Mouse (Mus musculus) thymus, postnatal 25 days (tissue): ENCODE results near the gene Hgf.

ENCODE experiments used
- DNase-seq: peaks from one replicate; pipeline ENCODE4 v3.0.0; 2022

The Hgf gene

GRCm38 (mm10) chr5:16553304-16554047 is at the start of gene Hgf:
Hgf (plus strand) TSS chr5:16553495.
- no peak for DNase-seq

GRCm38 (mm10) chr5:16506702-16507350 is 46.5 kb upstream of the Hgf start:
- DNase-seq: no peak

DNA sequence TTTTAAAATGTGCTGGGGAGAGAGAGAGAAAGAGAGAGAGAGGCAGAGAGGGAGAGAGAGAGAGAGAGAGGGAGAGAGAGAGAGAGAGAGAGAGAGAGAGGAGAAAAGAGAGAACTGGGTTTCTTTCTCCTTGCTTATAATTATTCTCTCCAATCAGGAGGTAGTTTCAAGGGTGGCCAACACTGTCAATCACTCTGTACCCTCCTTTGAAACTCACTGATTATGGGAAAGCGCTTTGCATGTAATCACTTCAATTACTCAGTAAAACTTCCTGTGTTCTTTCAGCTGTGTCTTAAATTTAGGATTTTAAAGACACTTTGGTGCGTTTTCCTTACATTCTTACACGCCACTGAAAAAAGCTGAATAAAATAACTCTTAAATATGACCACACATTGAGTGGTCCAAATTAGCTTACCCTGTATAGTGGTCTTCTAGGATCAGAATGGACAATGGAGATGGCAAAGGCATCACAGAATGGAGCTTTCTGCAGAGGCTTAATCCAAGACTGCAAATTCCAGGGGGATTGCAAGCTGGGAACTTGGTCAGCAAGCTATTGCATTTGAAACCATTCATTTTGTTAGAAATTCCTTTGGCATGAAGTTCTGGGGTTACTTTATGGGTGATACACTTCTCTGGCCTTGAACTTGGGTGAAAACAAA is 21.5 kb upstream of the Hgf start:
- no peak for DNase-seq

DNA sequence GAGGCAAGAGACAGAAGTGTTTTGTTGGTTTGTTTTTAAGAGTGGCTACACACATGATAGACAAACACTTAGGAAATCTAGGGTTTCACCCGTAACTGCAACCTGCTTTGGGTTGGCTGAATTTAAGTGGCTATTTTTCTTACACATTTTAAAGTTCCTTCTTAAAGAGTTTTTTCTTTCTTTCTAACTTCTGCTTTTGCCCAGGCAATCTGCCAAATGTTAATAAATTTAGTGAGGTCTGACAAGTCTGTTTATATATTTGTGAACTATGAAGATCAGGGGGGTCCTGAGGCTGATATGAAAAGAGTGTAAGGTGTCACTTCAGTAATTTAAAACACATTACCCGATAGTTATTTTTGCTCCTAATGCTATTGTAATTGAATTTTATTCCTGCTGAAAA is 15.2 kb upstream of the Hgf start:
- DNase-seq: no peak

DNA sequence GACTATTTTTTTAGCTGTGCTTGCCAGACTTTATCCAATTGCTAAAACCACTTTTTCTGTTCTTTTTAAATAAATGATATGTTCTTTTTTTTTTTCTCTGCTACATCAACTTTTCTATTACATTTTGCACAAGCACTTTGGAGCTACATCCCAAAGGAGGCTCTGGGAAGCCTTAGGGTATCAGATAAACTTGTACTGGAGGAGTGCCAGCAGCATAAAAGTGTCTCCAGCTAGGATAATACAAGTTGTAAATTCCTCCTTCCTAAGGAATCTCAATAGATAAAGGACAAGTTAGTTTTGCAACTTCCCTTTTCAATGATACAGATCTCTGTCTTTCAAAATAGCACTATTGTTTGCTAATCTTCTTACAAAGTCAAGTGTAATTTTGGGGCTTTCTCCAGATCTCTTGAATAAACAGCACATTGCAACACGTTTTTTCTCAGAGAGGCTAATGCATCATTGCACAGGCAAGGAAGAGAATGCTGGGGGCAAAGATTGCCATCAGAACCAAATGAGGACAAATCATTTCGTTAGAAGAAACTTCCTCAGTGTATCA is 11.7 kb upstream of the Hgf start:
- DNase-seq: no peak

GRCm38 (mm10) chr5:16547490-16547889 is 5.8 kb upstream of the Hgf start:
- no peak for DNase-seq

DNA sequence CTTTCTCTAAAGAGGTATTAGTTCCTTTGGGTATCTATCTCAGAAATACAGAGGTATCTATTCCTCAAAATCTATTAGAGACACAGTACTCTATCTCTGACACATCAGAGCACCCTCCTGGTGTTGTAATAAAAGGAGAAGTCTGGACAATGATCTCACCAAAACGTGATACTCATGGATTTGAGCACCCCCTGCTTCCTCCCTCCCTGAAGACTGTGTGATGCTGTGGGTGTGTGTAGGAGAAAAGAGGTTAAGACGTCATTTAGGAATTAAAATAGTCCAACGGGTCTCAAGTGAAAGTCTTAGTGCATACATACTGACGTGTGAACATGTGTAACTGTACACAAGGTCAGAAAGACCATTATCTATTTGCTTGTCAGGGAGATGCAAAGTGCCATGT is 648 bp upstream of the Hgf start:
- DNase-seq: no peak

- DNase-seq: no peak
Measured at GRCm38 (mm10) chr5:16560247-16560646, 7.0 kb downstream of the Hgf start.

- no peak for DNase-seq
Measured at GRCm38 (mm10) chr5:16568997-16569396, 15.7 kb downstream of the Hgf start.

DNA sequence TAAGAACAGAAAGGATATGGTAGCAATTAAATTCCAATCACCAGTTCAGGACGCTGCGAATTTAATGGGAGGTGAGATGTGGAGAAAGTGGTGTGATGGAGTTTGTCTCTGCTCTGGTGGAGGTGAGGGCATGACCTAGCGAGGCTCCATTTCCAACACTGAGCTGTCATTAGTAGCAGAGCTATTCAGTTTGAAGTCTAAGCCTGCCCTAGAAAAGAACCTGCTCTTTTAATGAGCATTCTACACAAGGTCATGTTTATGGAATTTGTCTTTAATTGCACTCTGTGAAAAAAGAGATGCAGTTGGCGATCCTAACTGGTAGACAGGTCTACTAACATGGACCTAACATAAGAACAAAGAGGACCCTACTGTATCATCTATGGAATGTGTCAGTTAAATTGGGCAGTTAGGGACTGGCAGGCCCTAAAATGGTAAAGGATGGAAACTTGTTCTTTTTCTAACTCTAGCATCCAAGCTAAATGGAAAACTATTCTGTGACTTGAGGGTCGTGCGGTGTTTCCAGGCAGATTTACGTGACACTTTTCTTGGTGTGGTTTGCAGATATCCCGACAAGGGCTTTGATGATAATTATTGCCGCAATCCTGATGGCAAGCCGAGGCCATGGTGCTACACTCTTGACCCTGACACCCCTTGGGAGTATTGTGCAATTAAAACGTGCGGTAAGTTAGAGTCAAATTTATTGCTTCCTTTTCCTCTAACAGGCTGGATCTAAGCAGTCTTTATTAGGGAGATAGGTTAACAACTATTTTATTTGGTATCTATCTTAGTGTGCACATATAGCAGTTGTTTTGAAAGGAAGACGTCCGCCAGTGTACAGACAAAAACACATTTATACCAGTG is 24.8 kb downstream of the Hgf start:
- DNase-seq: no peak

DNA sequence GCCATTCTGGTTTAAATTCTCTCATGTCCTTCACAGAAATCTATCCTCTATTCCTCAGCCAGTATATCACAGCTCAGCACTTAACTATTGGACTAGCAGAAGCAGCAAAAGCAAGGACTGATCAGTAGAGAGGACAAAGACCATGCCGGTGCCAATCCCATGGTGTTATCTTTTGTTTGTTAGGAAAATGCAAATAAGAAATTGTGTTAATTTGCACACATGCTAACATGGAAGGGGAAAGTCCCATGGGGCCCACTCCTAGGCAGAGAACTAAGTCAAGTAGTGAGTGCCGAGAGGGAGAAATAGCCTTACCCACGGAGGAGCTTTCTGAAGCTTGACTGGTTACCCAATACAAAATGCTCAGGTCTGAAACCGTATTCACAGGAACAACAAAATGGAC is 42.4 kb downstream of the Hgf start:
- DNase-seq: no peak

GRCm38 (mm10) chr5:16597996-16598395 is 44.7 kb downstream of the Hgf start:
- DNase-seq: no peak

DNA sequence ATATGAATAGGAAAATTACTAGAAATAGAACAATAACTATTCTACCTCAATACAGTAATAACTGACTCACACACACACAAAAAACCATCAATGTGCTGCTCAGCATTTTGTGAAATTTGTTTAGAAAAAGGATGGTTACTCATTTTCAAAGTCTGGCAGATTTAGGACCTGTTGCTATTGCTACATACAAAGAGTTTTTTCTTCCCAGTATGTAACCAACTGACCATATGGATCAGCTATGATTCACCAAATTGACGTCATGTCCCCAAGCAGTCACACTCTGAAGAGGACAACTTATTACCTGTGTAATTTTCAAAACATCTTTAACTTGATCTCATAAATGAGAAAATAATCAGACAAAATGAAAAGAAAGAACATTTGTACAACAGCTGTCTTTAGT is 48.2 kb downstream of the Hgf start:
- no peak for DNase-seq

DNA sequence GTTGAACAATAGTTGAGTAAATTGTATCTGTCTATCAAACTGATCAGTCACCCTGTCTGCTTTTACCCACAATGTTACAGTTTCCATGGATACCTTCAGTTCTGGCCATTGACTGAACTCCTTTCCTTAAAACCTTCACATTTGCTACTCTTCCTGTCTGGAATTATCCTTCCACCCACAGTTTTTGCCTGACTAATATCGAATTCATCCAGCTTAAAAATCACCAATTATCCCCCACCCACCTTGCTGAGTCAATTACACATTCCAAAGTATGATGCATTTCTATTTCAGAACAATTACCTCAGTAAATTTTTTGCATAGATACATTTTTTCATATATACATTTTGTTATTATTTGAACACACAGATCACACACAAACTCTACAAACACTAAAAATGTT is 79.7 kb downstream of the Hgf start:
- no peak for DNase-seq

- DNase-seq: no peak
Measured at GRCm38 (mm10) chr5:16646417-16646816, 93.1 kb downstream of the Hgf start.

GRCm38 (mm10) chr5:16647701-16648100 is 94.4 kb downstream of the Hgf start:
- DNase-seq: no peak

GRCm38 (mm10) chr5:16650240-16650639 is 96.9 kb downstream of the Hgf start:
- DNase-seq: no peak

- no peak for DNase-seq
Measured at GRCm38 (mm10) chr5:16654022-16654421, 100.7 kb downstream of the Hgf start.
